Mouse (Mus musculus) urinary bladder, postnatal 25 days (tissue): ENCODE measurements at regions not wholly inside any gene's neighbourhood (a gene's known extent, or its start where the extent isn't known, plus 50 kb on each side); places are given as distances from the start of the nearest gene placed in this dataset.

Experiments
- DNase-seq: peaks from one replicate; pipeline ENCODE4 v3.0.0; 2022; ENCODE audit warnings: low spot score

DNA sequence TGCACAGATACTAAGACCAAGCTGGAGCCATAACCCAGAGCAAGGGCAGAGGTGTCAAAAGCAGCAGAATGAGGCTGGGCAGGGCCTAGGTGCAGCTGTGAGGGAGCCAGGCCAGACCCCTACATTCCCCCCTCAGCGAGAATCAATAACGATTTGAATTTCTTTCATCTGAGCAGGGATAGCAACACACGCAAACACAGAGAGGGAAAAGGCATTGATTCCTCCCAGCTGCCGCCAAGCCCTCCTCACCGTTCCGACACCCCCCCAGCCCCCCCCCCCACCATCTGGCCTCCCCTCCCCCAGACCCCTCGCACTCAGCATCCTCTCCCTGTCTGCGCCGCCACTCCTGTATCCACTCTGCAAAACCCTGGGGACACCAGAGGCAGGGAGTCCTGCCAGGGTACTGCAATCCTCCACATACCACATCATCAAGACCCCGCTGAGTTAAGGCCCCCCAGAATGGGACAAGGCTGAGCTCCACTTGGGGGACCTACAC lies 166.9 kb downstream of the 3100002H09Rik start:
- DNase-seq: no peak

- DNase-seq: no peak
These were observed 167.5 kb downstream of the 3100002H09Rik start for GRCm38 (mm10) chr4:124443130-124443503.

GRCm38 (mm10) chr4:124442491-124443129 lies 168.0 kb downstream of the 3100002H09Rik start:
- DNase-seq: no peak

GRCm38 (mm10) chr4:124441737-124442487 lies 168.7 kb downstream of the 3100002H09Rik start:
- no peak for DNase-seq

- no peak for DNase-seq
These were observed 175.6 kb downstream of the 3100002H09Rik start for GRCm38 (mm10) chr4:124435040-124435434.

GRCm38 (mm10) chr4:124434059-124435039 lies 176.3 kb downstream of the 3100002H09Rik start:
- DNase-seq: no peak

- DNase-seq: no peak
These were observed 177.1 kb downstream of the 3100002H09Rik start for GRCm38 (mm10) chr4:124433506-124433905.

DNA sequence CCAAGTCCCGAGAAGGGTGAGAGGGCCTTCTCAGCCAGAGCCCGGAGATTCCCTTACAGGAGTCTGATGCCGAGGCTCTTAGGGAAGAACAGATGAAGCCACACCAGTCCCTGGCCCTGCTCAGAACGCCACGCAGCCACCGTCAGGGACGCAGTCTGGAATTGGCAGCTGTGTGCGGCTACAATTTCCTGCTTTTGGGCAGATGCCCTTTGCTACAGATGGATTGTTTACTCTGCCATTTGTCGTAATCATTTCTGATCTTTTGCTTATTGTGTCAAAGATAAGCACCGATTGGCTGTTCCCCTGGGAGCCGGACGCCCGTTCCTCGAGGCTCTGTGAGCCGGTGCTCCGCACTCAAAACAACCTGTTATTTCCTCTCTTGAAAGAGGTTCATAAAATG lies 179.4 kb downstream of the 3100002H09Rik start:
- DNase-seq: no peak

GRCm38 (mm10) chr4:124428844-124429243 lies 181.8 kb downstream of the 3100002H09Rik start:
- no peak for DNase-seq

DNA sequence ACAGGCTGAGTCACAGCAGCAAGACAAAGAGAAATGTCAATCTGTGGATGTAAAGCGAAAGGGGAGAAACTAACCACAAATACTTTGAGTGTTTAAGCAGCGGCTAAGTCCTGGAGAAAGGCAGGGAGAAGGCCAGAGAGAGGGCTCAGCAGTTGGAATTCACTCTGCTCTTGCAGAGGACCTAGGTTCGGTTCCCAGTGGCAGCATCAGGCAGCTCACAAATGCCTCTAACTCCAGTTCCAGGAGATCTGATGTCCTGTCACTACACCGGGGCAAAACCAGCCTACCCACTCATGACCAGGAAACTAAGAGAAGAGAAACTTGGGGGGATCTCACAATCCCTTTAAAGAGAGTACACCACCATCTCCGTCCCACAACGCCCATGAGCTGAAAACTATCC lies 188.2 kb downstream of the 3100002H09Rik start:
- no peak for DNase-seq

GRCm38 (mm10) chr4:124418431-124418830 lies 192.2 kb downstream of the 3100002H09Rik start:
- DNase-seq: no peak

- DNase-seq: no peak
These were observed 193.4 kb downstream of the 3100002H09Rik start for GRCm38 (mm10) chr4:124417176-124417575.

DNA sequence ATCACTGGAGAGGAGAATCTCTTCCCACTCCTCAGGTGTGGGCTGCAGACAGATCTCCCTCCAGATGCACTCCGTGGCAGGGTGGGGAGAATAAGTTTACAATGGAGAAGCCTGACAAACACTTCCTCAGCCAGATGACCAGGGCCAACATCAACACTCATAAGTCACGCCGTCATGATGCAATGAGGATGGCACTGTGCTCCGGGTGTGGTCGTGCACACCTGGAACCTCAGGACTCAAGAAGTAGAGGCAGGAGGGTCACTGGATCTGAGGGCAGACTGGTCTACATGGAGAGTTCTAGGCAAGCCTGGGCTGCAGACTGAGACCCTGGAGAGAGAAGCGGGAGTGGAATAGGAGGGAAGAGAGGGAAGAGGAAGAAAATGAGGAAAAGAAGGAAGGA lies 194.3 kb downstream of the 3100002H09Rik start:
- no peak for DNase-seq

- no peak for DNase-seq
These were observed 196.2 kb downstream of the 3100002H09Rik start for GRCm38 (mm10) chr4:124414386-124414785.

GRCm38 (mm10) chr4:124409279-124409678 lies 201.3 kb downstream of the 3100002H09Rik start:
- no peak for DNase-seq

- no peak for DNase-seq
These were observed 208.5 kb downstream of the 3100002H09Rik start for GRCm38 (mm10) chr4:124402075-124402474.

GRCm38 (mm10) chr4:124400741-124401140 lies 209.9 kb downstream of the 3100002H09Rik start:
- no peak for DNase-seq

- no peak for DNase-seq
These were observed 210.4 kb downstream of the 3100002H09Rik start for GRCm38 (mm10) chr4:124400136-124400675.

DNA sequence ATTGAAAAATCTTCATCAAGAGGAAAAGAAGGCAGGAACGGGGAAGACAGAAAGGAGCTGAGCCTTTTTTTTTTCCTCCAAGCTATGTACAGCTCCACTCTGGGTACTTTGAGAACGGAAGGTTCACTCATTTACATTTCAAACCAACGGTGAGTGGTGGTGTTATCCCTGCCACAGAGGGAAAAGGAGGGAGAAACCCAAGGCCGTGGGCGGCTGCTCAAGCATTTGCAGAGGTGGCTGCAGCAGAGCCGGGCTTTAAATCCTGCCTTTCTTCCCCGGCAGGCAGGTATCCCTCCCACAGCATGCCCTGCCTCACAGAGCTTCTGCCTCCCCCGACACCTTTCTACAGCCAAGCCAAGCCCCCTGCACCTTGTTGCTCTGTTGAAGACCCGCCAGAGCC lies 212.2 kb downstream of the 3100002H09Rik start:
- DNase-seq: no peak

DNA sequence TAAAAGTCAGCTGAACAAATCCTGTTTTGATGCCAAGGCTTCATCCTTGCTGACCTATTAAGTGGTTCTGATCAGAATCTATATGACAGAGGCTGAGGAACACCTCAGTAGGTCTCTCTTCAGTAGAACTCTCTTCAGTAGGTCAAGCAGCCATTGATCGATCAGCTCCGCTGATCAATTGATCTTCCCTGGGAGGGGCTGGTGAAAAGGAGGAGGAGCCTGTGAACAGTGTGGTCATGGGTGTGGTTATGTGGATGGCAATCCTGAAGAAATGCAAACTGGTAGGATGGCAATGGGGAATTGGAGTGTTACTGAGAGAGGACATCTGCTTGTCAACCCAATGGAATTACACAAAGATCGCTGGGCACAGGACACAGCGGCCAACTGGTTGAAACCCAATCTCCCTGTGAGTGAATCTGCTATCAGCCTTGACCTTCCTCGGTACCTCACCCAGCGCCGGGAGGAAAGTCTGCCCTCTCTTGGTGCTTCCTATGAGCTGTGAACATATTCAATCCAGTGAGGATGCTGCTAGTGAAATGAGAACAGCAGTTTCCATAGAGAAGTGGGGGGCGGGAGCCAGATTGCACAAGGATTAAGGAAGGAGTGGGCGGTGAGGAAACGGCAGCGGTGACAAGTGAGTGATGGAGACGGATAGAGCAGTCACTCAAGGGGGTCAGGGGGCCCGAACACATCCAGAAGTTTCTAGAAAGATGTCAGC lies 213.9 kb downstream of the 3100002H09Rik start:
- no peak for DNase-seq

GRCm38 (mm10) chr4:124395966-124396395 lies 214.6 kb downstream of the 3100002H09Rik start:
- no peak for DNase-seq
